Comparison of ENCODE assay signal across 13 mouse cellular contexts in the genomic region with DNA sequence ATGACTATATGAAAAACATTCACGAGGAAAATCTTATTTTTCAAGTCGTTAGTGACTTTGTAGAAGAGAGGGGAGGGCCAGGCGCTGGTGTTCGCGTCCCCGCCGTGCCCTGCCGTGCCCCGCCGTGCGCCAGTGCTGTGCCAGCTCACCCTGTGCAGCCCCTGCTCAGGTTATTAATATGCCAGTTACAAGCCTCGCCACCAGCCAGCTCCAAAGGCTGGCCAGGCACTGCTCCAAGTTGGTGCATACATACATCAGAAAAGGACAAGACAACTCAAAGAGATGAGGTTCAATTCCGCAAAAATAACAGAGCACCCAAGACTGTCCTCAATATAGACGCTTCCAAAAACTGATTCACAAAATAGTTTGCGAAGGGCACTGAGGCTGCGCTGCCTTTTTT. TPM values are rescaled to one million over a fixed set of nuclear protein-coding genes. Genes with fewer than 3 reads are reported as not detected.
A peak's percentile ranks its signal among the peaks of the same experiment; 100 is the strongest.
DNase-seq lines count a peak whose midpoint lies in the region; ATAC-seq and TF ChIP-seq lines count a peak whose summit lies in the region.
"Had no signal": no experiment of that assay in that cellular context is flagged by ENCODE, and none has a peak within 500 bp of the region (broad histone marks: within the 10 kb centered on the region; RNA-seq: fewer than 3 reads in every experiment).

No protein-coding gene starts in this region.

- 82% methylated on average over 16 of the region's 16 CpGs for WGBS in hindbrain, embryonic 13.5 days
- 93% methylated on average over 16 of the region's 16 CpGs for WGBS in hindbrain, embryonic 11.5 days

- intact Hi-C loops in left cerebral cortex, postnatal 36 days (cut with DNase I) = loop anchor here (1.0 kb wide), 1 partner anchor 9 kb away; no protein-coding TSS in a partner anchor

- no peak for ATAC-seq in hindbrain, embryonic 13.5 days (ENCODE audit: low FRiP score)
- ATAC-seq in hindbrain, embryonic 11.5 days (ENCODE audit: low FRiP score) = no peak
- ATAC-seq: inflammation-experienced regulatory T-cells, adult 6 months; liver, embryonic 12.5 days had no signal

- 0 out of 2 replicates have a peak overlapping the region, but pooled peaks have one; percentile 48 for H3K27ac ChIP-seq in hindbrain, embryonic 13.5 days
- no peak overlapping the region for H3K27ac ChIP-seq in hindbrain, embryonic 11.5 days (ENCODE audit: low read depth, low read length)
- H3K27ac ChIP-seq: forebrain, embryonic 12.5 days; liver, embryonic 12.5 days had no signal

- peak overlapping the region; percentile 35; the same call in 1 of the 2 replicates for H3K9ac ChIP-seq in hindbrain, embryonic 13.5 days
- no peak overlapping the region for H3K9ac ChIP-seq in hindbrain, embryonic 11.5 days (ENCODE audit: low read depth, low read length)
- H3K9ac ChIP-seq: forebrain, embryonic 12.5 days; liver, embryonic 12.5 days had no signal

- no peak overlapping the region for H3K4me2 ChIP-seq in hindbrain, embryonic 13.5 days
- no peak overlapping the region for H3K4me2 ChIP-seq in hindbrain, embryonic 11.5 days (replicated peaks; ENCODE audit: low read depth, low read length)
- H3K4me2 ChIP-seq: forebrain, embryonic 12.5 days; liver, embryonic 12.5 days had no signal

- no peak for DNase-seq in hindbrain, embryonic 11.5 days (ENCODE audit: low spot score)
- peak; percentile 46 for DNase-seq in brain, embryonic 14.5 days (ENCODE audit: low read depth)
- peak; percentile 56 for DNase-seq in cerebellum, adult 9-11 months
- DNase-seq in left cerebral cortex, postnatal 36 days (ENCODE audit: low spot score in 2 of 2) = peak; percentile 49 to 60
- DNase-seq in thymus, adult 18-20 months = no peak
- DNase-seq in urinary bladder, adult 2 months (ENCODE audit: low spot score) = no peak
- DNase-seq in adrenal gland, postnatal 4 days (ENCODE audit: low spot score in 2 of 2) = no peak
- DNase-seq: embryo, embryonic 11 days had no signal

- no peak for TF ChIP-seq CTCF in brain, embryonic 14.5 days (IDR thresholded peaks at IDR 0.05; ENCODE audit: borderline replicate concordance, extremely low read depth, insufficient read depth, insufficient read length)

- peaks cover 60% of the 10 kb centered on the region for H3K4me1 ChIP-seq in hindbrain, embryonic 13.5 days (replicated peaks)
- H3K4me1 ChIP-seq in hindbrain, embryonic 11.5 days (replicated peaks; ENCODE audit: control insufficient read depth, insufficient read depth, low read length) = no peaks in the 10 kb centered on the region

- H3K4me3 ChIP-seq in hindbrain, embryonic 13.5 days = no peak overlapping the region
- no peak overlapping the region for H3K4me3 ChIP-seq in hindbrain, embryonic 11.5 days (ENCODE audit: low read depth, low read length)
- H3K4me3 ChIP-seq: forebrain, embryonic 12.5 days; liver, embryonic 12.5 days; megakaryocyte, embryonic 14.5 days had no signal

- no peak for TF ChIP-seq POLR2A in brain, embryonic 14.5 days (IDR thresholded peaks at IDR 0.05; ENCODE audit: borderline replicate concordance, extremely low read depth, insufficient read depth, insufficient read length, poor library complexity, severe bottlenecking)

- H3K9me3 ChIP-seq in hindbrain, embryonic 13.5 days = no peaks in the 10 kb centered on the region
- H3K9me3 ChIP-seq in hindbrain, embryonic 11.5 days (ENCODE audit: control insufficient read depth, low read length) = no peaks in the 10 kb centered on the region
- H3K9me3 ChIP-seq: forebrain, embryonic 12.5 days; liver, embryonic 12.5 days had no signal

- H3K27me3 ChIP-seq in hindbrain, embryonic 13.5 days = no peaks in the 10 kb centered on the region
- H3K27me3 ChIP-seq in hindbrain, embryonic 11.5 days (ENCODE audit: control insufficient read depth, insufficient read depth, low read length) = no peaks in the 10 kb centered on the region
- H3K27me3 ChIP-seq: forebrain, embryonic 12.5 days; liver, embryonic 12.5 days had no signal

- no peaks in the 10 kb centered on the region for H3K36me3 ChIP-seq in hindbrain, embryonic 13.5 days
- H3K36me3 ChIP-seq in hindbrain, embryonic 11.5 days (ENCODE audit: control insufficient read depth, insufficient read depth, low read length) = no peaks in the 10 kb centered on the region
- H3K36me3 ChIP-seq: forebrain, embryonic 12.5 days; liver, embryonic 12.5 days had no signal

RNA-seq across cellular contexts. Expression of gene Smurf1, which starts 51.7 kb away (rescaled TPM):
- 28.2 and 28.4 TPM in 2 replicates for polyA plus RNA-seq in hindbrain, embryonic 13.5 days (2015; fragmentation: Nextera tagmentation; extraction: Ambion mirVana)
- polyA plus RNA-seq in hindbrain, embryonic 11.5 days (2014; fragmentation: Nextera tagmentation; extraction: Ambion mirVana) = 16.6 and 18.1 TPM in 2 replicates
- 50.6 and 65.4 TPM in 2 replicates for polyA plus RNA-seq in brain, embryonic 14.5 days (2012; rRNA removed)
- 10 to 100 TPM; 34.6 to 37.2 TPM for total RNA-seq in left cerebral cortex, postnatal 36 days (2021)
- polyA plus RNA-seq in urinary bladder, adult 2 months (2012; rRNA removed) = 23.2 and 27.5 TPM in 2 replicates
- 10 to 100 TPM; 24.7 to 28.4 TPM for total RNA-seq in adrenal gland, postnatal 4 days (2021)

Comparison
In these comparisons a context has a peak if more than half of its experiments do, and no peak if none do; other contexts are left out.
1. DNase-seq: peak in brain, embryonic 14.5 days (single experiment), cerebellum, adult 9-11 months (single experiment) and left cerebral cortex, postnatal 36 days (2 of 2); none in hindbrain, embryonic 11.5 days (single experiment), thymus, adult 18-20 months (0 of 2), urinary bladder, adult 2 months (single experiment) and adrenal gland, postnatal 4 days (0 of 2).